Mouse (Mus musculus): ENCODE results near the gene Slc29a3.
A peak's percentile ranks its signal among the peaks of the same experiment; 100 is the strongest.
"Not testable (repeated sequence)": the region's sequence is repeated elsewhere in the genome, so short reads cannot be mapped to it uniquely, and the experiment has no call there.

Slc29a3 gene

DNA sequence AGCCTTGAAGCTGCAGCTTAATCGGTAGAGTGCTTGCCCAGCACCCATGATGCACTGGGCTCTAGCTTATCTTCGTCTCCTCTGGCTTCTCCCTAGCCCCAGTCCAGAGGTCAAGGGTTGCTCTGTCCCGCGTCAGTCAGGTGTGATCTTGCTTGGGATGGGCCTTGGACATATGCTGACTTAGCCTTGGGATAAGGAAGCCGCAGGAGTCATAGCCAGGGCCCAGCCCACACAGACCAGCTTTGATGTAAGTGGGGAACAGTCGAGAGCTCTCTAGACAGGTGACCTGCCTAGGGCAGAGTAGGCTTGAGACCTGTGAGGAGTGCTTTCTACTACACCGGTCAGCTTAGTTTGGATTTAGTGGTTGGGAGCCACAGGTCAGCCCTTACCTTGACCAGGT is 14.8 kb upstream of the Slc29a3 start:
- DNase-seq (ENCODE audit: low spot score): no peak

DNA sequence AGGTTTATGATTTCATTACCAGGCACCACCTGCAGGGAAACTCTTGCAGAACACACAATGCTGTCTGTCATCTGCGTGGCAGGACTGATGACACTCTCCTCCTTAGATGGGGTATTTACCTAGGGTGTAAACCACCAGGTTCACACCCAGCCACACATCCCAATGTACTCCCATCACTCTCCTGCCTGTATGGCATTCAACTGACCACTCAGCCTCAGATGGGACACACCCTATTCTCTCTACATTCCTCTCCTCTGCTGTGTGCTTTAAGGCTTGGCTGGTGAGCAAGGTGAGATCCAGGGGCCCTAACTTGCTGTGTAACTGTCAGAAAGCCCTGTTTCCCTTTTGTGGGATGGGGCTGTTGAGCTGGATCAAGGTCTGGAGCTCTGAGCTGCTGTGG is 9.5 kb upstream of the Slc29a3 start:
- DNase-seq (ENCODE audit: low spot score): no peak

DNA sequence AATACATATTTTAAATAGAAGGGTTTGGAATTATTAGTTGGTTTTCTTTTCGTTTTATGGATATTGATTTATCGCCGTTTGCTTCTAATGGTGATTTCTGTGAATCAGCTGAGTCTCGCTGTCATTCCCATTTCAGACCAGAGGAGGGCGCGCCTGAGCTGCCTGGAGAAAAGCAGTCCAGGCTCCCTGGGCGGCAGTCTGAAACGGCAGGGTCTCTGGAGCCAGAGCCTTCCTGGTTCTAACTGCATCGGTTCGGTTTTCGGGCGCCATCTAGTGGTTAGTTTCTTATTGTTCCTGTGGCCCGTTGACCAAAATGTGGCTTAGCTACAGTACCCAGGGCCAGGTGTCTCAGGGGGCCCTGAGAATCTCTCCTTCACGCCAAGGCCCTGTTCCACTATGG is 7.8 kb upstream of the Slc29a3 start:
- DNase-seq (ENCODE audit: low spot score): peak; percentile 72

DNA sequence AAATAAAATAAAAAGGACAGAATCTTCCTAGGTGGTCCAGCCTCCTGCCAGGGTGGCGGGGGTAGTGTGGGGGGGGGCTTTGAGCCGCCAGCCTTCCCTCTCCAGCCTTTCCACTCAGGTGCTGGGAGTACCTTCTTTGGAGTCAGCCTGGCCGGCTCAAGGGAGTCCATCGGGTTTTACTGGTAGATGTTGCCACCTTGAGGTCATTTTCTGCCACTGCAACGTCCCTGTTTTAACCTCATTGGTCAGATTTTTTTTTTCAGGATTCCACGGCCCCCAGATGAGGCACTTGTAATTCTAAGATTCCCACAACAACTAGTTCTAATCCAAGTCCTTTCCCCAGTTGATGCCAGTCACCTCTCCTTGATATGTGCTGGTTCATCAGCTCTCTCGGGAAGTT is 4.4 kb upstream of the Slc29a3 start:
- no peak for DNase-seq (ENCODE audit: low spot score)

DNA sequence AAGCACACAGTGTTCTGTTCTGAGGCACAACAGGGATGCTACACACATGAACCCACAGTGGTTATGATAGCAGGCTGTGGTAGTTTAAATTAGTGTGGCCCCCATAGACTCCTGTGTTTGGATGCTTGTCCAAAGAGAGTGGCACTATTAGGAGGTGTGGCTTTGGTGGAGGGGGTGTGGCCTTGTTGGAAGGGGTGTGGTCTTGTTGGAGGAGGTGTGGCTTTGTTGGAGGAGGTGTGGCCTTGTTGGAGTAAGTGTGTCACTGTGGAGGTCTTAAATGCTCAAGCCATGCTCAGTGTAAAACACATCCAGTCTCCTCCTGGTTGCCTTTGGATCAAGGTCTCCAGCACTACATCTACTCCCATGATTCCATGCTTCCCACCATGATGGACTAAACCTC is 3.6 kb upstream of the Slc29a3 start:
- DNase-seq (ENCODE audit: low spot score): no peak

DNA sequence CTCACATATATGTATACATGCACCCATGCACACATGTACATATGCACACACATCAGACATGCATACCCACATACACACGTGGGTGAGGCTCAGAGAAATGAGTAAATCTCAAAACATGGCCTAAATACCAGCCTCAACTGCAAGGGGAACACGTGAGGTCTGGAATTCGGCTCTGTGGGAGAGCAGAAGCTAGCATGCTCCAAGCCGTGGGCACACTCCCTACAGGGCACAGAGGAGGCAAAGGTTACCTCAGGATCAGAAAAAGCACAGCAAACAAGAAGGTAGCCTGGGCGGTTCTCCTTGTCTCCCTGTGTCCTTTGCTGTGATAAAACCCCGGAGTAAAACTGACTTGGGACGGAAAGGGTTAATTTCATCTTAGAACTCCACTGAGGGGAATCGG is 1.3 kb upstream of the Slc29a3 start:
- DNase-seq (ENCODE audit: low spot score): no peak

DNA sequence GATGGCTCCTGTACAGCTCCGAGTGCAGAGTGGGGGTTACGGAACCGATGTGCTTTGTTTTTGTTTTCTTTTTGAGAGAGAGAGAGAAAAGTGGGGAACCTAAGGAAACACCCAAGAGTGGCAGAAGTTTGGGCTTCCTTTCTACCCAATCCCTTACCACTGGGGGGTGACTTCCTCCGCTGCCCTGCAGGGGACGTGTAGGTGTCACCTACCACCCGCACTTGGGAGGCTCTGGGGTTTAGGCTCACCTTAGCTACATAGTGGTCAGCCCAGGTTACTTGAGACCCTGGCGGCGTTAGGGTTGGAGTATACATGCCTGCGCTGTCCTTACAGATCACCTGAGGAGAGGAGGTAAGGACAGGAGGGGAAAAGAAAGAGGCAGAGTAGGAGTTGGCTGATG is 667 bp upstream of the Slc29a3 start:
- DNase-seq (ENCODE audit: low spot score): no peak

DNA sequence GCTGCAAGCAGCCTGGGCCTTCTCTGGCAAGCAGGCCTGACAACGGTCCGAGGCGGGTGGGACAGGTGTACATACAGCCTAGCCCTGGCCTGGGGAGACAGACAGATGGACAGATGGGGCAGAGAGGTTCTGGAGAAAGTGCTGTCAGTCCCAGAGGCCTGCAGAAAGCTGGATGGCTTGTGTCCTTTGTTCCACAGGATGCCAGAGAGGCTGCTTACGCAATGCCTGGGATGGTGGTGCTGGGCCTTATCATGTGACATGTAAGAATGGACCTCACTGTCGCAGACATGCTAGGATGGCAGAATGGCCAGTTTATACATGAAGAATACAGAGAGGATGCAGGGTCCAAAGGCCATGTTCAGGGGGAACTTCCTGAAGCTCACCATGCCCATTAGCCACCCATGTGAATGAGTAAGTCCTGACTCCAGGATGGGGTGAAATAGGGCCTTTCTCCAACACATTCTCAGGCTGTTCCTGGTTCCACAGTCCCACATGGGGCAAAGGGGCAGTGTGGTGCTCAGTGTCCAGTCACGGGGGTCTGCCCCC is 4.9 kb downstream of the Slc29a3 start:
- no peak for DNase-seq (ENCODE audit: low spot score)

DNA sequence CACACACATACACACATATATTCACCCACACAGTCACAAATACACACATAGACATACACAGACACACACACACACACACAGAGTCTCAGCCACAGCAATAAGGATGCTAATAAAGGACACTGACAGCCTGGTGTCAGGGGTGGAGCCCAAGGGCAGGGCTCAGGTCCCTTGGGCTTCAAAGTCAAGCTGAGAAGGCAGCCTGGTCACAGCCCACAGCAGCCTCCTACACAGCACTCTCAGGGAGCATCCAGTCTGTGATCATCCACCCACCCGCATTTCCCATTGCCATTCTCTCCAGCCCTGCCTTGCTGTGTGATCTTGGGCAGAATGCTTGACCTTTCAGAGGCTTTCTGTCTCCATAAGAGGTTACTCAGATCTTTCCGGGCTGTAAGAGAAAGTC is 6.1 kb downstream of the Slc29a3 start:
- no peak for DNase-seq (ENCODE audit: low spot score)

DNA sequence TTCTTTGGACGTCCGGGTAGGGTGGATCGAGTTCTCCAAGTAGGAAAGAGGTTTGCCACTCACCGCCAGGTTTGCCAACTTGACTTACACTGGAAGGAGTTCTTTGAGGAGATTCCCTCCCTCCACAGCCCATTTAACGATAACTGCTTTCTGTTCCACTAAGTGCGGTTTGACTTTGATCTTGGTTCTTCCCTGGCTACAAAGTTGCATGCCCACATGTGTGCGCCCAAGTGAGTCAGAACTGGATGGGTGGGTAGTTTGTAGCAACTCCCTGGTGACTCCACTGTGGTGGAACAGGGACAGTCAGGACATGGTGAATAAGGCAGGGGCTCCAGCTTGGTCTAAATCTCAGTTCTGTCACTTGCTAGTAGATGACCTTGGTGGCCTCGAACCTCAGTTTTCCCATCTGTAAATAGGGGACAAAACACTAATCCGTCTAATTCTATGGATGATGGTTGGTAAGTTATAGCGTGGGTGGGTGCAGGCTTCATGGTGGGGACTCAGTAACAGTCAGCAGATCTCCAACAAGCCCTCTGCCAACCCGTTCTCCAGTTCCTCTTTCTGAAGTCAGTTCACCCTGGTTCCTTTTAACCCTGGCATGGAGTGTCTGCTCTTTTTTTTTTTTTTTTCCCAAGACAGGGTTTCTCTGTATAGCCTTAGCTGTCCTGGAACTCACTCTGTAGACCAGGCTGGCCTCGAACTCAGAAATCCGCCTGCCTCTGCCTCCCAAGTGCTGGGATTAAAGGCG is 7.9 kb downstream of the Slc29a3 start:
- DNase-seq (ENCODE audit: low spot score): no peak

DNA sequence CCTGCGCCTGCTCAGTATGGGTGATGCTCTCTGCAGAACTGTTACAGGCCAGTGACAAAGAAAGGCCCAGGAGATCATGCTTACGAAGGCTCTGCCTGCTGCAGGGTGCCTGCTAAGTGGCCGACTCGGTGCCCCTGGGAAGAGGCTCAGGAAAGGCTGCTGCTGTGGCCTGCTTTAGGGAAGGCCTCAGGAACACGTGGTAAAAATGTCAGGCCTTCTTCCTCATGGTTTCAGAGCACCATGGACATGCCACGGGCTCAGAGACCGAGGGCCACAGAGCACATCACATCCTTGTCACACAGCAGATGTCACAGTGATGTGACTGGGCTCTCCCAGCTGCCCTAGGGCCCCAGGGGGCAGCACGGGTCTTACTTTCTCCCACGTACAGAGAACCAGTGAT is 8.9 kb downstream of the Slc29a3 start:
- no peak for DNase-seq (ENCODE audit: low spot score)

DNA sequence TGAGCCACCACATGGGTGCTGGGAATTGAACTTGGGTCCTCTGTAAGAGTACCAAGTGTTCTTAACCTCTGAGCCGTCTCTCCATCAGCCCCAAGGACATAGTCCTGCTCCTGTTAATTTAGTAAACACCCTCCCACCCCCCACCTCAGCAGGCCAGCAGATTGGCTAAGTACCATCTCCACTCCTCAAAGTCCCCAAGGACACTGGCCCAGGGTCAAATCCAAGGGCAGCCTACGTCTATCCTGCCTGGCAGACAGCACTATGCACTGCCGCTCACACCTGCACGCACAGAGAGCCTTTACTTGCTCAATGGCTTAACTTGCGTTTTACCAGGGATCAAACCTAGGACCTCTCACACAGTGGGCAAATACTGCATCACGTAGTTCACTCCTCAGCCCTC is 9.7 kb downstream of the Slc29a3 start:
- DNase-seq (ENCODE audit: low spot score): no peak

DNA sequence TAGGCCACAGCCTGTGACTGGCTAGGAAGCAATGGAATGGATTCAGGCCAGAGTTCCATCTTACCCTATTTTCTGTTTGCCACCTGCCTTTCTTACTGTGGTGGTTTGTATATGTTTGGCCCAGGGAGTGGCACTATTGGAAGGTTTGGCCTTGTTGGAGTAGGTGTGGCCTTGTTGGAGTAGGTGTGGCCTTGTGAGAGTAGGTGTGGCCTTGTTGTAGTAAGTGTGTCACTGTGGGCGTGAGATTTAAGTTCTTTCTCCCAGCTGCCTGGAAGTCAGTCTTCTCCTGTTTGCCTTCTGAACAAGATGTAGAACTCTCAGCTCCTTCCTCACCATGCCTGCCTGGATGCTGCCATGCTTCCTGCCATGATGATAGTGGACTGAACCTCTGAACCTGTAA is 10.3 kb downstream of the Slc29a3 start:
- not testable (repeated sequence) for DNase-seq (ENCODE audit: low spot score)

DNA sequence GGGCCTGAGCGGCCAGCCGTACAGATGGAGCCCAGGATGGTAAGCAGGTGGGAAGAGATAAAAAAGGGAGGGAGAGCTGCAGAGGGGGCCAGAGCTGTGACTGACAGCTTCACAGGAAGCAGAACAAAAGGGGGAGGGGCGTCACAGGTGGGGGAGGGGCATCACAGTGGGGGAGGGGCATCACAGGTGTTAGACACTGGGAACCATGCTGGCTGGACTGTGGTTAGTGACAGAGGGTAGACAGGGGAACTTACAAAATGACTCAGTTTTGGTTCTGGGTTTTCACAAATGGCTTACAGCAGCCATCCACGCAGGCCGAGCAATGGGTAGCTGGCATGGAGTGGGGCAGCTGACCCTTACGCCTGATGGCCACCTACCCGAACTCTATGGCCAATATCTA is 11.2 kb downstream of the Slc29a3 start:
- no peak for DNase-seq (ENCODE audit: low spot score)

DNA sequence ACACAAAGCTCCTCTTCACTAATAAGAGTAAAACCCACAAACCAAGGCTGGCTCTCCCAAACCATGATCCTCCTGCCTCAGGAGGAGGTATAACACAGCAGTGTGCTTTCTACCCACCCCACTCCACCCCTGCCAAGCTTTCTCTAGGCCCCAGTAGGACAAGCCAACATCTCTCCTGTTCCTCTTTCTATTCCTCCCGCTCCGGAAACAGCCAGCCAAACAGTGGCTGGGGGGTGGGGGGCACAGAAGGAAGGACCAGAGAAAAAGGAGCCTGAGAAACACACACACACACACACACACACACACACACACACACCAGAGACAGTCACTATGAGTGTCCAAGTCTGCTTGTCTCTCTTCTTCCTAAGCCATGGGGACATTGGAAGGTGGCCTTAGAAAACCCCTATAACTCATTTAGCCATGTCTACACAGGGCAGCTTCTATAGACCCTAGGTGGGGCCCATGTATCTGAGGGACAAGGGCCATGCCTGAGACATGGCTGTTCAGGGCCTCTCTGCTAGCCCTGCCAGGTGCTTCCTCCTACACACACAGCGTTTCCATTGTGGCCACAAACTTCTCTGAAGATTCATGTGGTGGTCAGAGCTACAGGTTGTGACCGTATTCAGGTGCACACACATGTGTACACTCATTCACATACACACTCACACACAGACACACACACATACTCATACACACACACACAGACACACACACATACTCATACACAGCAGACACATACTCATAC is 12.8 kb downstream of the Slc29a3 start:
- no peak for DNase-seq (ENCODE audit: low spot score)

DNA sequence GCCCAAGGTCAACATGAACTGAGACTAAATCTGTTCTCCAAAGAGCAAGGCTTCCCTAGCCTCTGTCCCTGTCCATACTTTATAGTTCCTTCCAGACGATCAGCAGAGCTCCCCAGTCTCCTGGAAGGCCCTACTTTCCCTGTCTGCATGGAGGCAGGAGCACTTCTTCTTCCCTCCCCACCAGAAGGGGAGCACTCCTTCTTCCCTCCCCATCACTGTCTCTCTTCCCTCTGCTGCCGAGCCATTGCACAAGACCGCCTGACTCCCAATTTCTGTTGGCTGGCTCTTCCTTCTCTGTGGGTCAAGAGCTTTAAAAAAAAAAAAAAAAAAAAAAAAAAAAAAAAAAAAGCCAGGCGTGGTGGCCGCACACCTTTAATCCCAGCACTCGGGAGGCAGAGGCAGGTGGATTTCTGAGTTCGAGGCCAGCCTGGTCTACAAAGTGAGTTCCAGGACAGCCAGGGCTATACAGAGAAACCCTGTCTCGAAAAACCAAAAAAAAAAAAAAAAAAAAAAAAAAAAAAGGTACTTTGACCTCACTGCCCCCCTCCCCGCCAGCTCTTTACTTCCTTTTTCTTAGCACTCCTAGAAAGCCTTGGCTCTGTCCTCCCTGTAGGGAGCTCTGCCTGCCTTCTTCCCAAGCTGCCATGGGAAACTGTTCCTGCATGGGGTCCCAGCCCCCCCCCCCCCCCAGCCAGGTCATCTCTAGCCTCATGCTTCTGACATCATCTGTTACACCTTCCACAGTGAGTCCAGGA is 14.5 kb downstream of the Slc29a3 start:
- DNase-seq (ENCODE audit: low spot score): no peak

DNA sequence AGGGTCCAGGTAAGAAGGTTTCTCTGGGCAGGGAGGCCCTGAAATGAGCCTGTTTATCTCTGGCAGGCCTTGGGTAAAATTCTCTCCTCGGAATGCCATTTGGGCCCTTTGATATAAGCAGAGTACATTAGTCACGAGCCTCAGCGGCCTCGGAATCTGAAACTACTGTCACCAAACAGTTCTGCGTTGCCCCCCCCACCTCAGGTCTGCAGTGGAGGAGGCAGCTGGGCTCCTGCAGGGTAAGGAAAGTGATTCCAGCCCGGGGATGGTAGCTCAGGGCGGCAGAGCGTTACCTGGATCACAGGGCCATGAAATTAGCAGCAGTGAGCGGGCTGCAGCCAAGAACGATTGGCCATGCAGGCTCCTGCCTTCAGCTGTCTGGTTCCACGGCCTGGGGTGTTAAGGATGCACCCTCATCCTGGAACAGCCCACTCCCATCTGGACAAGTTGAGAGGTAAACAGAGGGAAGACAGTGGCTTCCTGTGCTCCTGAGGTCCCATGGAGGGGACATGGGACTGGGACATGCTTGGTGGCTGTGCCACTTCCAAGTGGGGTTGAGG is 15.3 kb downstream of the Slc29a3 start:
- no peak for DNase-seq (ENCODE audit: low spot score)

DNA sequence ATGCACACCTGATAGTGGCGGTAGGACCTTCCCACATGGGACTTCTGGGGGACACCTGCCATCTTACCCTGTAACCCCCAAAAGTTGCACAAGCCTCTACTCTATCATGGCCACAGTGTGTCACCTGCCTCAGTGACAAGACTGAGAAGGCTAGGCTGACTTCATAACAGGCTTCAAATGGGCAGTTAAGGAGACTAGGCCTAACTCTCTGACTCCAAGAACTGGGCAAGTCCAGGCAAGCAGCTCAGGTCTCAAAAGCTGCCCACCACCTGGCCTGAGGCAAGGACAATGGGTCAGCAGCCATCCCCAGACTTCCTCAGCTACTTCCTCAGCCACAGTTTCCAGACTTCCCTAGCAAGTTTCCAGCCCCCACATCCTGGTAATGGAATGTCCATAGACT is 16.9 kb downstream of the Slc29a3 start:
- no peak for DNase-seq (ENCODE audit: low spot score)

DNA sequence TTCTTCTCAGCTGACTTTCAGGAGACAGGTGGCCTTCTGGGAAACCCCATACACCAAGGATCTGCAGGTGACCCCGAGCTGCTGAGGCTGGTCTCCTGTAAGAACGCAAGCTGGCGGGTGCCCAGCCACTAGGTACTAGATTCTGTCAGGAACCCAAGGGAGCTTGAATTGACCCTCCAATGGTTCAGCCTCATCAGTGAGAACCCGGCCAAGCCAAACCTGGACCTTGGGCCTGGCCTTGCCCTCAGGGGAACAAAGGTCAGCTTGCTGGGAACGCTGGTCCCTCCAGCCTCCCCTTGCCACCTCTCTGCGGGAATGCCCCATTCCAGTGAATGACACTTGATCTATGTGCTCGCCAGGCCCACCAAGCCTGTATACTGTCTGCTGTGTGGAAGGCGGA is 19.1 kb downstream of the Slc29a3 start:
- DNase-seq (ENCODE audit: low spot score): no peak

DNA sequence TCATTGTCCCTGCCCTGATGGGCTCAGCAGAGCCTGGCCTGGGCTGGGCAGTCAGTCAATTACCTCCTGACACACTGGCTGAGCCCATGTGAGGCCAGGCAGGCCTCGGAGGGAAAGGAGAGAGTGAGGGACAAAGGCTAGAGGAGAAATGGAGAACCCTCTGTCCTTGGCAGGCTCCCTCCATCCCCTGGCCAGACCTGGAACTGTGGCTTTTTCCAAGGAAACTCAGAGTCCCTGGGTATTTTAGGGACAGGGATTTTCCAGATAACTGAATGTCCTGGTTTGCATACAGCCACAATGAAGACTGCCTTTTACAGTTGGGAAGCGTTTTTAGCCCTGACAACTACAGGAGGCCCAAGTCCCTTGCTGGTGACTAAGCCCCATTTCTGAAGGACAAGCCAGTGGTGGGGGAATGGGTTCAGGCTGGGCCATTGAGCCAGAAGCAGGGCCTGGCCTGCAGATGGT is 20.2 kb downstream of the Slc29a3 start:
- no peak for DNase-seq (ENCODE audit: low spot score)

DNA sequence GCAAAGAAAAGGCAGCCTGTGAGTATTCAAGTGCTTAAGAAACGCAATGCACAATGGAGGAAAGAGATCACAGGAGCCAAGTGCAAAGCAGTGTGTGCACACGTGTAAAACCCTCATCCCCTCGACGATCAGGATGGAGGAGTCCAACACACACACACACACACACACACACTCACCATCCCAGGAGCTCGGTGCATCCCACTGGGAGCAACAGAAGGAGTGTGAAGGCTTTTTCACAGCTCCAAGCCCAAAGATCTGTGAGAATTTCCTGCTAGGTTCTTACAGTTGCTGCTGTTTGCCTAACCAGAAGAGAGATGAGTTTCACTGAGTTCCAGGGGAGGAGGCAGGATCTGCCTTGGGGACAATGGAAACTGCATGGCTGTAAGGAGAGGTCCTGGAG is 20.9 kb downstream of the Slc29a3 start:
- no peak for DNase-seq (ENCODE audit: low spot score)

DNA sequence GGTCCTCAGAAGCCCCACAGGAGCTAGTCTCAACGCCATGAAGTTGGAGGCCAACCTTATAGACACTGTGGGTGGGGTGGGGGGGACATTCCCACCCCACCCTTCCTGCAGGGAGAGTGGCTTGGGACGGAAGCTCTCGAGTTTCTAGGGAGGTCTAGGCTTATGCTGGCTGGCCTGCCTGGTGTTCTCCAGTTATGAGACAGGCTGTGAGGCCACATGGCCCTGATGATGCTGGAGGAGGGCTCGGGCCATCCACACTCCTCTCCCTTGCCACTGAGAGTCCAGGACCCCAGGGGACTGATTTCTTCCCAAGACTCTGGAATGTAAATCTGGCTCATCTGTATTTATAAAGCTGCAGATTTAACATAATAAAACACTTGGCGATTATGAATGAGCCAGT is 25.3 kb downstream of the Slc29a3 start:
- no peak for DNase-seq (ENCODE audit: low spot score)
